Mouse (Mus musculus) stomach, postnatal 0 days (tissue): Measurements from ENCODE around the gene Etfa. TPM values are rescaled to one million over a fixed set of nuclear protein-coding genes. Genes with fewer than 3 reads are reported as not detected.
A peak's percentile ranks its signal among the peaks of the same experiment; 100 is the strongest.

Source experiments
- ATAC-seq: fragments of 200-750 bp; cut with Nextera tagmentation; 2 replicates; pipeline ENCODE4 v1.8.0; 2017; ENCODE audit not compliant: low FRiP score, low TSS enrichment
- DNase-seq: peaks from one replicate; pipeline ENCODE4 v3.0.0-alpha.2; 2016; ENCODE audit warnings: low spot score
- H3K27ac ChIP-seq: fragments of 300-500 bp; sonication (generic); replicated peaks from 2 replicates; pipeline ENCODE4 v1.5.1; 2014; ENCODE audit warnings: mild to moderate bottlenecking, control low read depth
- H3K27me3 ChIP-seq: fragments of 300-500 bp; sonication (generic); 2 replicates; pipeline ENCODE4 v1.6.1; 2014; ENCODE audit warnings: low read length; ENCODE audit not compliant: control insufficient read depth, insufficient read depth
- H3K36me3 ChIP-seq: fragments of 300-500 bp; sonication (generic); 2 replicates; pipeline ENCODE4 v1.6.1; 2014; ENCODE audit warnings: low read length, mixed read lengths; ENCODE audit not compliant: control insufficient read depth, insufficient read depth
- H3K4me1 ChIP-seq: fragments of 300-500 bp; sonication (generic); replicated peaks from 2 replicates; pipeline ENCODE4 v1.6.1; 2014; ENCODE audit warnings: antibody characterized with exemption; ENCODE audit not compliant: control insufficient read depth, insufficient read depth
- H3K4me2 ChIP-seq: fragments of 300-500 bp; sonication (generic); replicated peaks from 2 replicates; pipeline ENCODE4 v1.6.1; 2014; ENCODE audit warnings: low read depth, mild to moderate bottlenecking, control low read depth, moderate library complexity
- H3K4me3 ChIP-seq: fragments of 300-500 bp; sonication (generic); 2 replicates; pipeline ENCODE4 v1.5.1; 2014; ENCODE audit warnings: low read depth, low read length, control low read depth
- H3K9ac ChIP-seq: fragments of 300-500 bp; sonication (generic); 2 replicates; pipeline ENCODE4 v1.6.1; 2014; ENCODE audit warnings: mild to moderate bottlenecking, low read length, control low read depth, mixed read lengths
- H3K9me3 ChIP-seq: fragments of 300-500 bp; sonication (generic); 2 replicates; pipeline ENCODE4 v1.6.1; 2016; ENCODE audit warnings: low read length; ENCODE audit not compliant: control insufficient read depth
- CTCF ChIP-seq: IDR thresholded peaks from 2 replicates; pipeline ENCODE4 v1.5.1; 2016; ENCODE audit warnings: antibody characterized with exemption, low read depth, mild to moderate bottlenecking, moderate library complexity
- EP300 ChIP-seq: optimal IDR thresholded peaks from 2 replicates; pipeline ENCODE3; 2016; ENCODE audit warnings: antibody characterized with exemption
- WGBS: fragments of 180-500 bp; shearing (Covaris S2); extraction: QIAGEN DNeasy Blood & Tissue Kit; methylation state at CpG from one replicate; pipeline ENCODE4 v1.1.7; 2014; 5-methylcytosine and 5-hydroxymethylcytosine counted together
- polyA plus RNA-seq: library from polyadenylated mRNA; unstranded; fragments of >200 nt; fragmentation: Nextera tagmentation; extraction: Ambion mirVana; gene quantifications from 2 replicates; pipeline ENCODE4 v1.2.1, GENCODE M21; 2015

Etfa gene
- polyA plus RNA-seq, 1 experiment from 2014 or later = 337 TPM

- ATAC-seq (no peak), DNase-seq (no peak)
- H3K4me2 ChIP-seq = no peak overlapping the region
- H3K27ac ChIP-seq = no peak overlapping the region
- no peak overlapping the region for H3K4me3 ChIP-seq
- no peak overlapping the region for H3K9ac ChIP-seq
- TF ChIP-seq CTCF (peak; percentile 76), EP300 (no peak)
- H3K36me3 ChIP-seq = peaks cover 5% of the 10 kb centered on the region; the same call in 1 of the 2 replicates
- H3K9me3 ChIP-seq = no peaks in the 10 kb centered on the region
- 32% methylated on average over 1 of the region's 1 CpGs for WGBS
- H3K4me1 ChIP-seq = no peaks in the 10 kb centered on the region
- no peaks in the 10 kb centered on the region for H3K27me3 ChIP-seq
Measured at GRCm38 (mm10) chr9:55468397-55468796, 43.6 kb downstream of the Etfa start.

GRCm38 (mm10) chr9:55453366-55453765, 58.7 kb downstream of the Etfa start:
- Histone ChIP-seq H3K27me3 (no peaks in the 10 kb centered on the region), H3K36me3 (no peaks in the 10 kb centered on the region), H3K27ac (no peak overlapping the region), H3K4me3 (no peak overlapping the region), H3K9me3 (no peaks in the 10 kb centered on the region), H3K4me2 (no peak overlapping the region), H3K4me1 (no peaks in the 10 kb centered on the region), H3K9ac (no peak overlapping the region)
- no peak for ATAC-seq
- WGBS = 89% methylated on average over 5 of the region's 5 CpGs
- no peak for DNase-seq
- no peak for TF ChIP-seq EP300
- TF ChIP-seq CTCF = no peak

GRCm38 (mm10) chr9:55452906-55453305, 59.1 kb downstream of the Etfa start:
- Histone ChIP-seq H3K27ac (no peak overlapping the region), H3K4me3 (no peak overlapping the region), H3K4me2 (no peak overlapping the region), H3K4me1 (no peaks in the 10 kb centered on the region), H3K9me3 (no peaks in the 10 kb centered on the region), H3K27me3 (no peaks in the 10 kb centered on the region), H3K9ac (no peak overlapping the region), H3K36me3 (no peaks in the 10 kb centered on the region)
- WGBS = 97% methylated on average over 1 of the region's 1 CpGs
- DNase-seq = no peak
- TF ChIP-seq CTCF = no peak
- no peak for TF ChIP-seq EP300
- no peak for ATAC-seq

- Histone ChIP-seq H3K27me3 (no peaks in the 10 kb centered on the region), H3K4me3 (no peak overlapping the region), H3K9me3 (no peaks in the 10 kb centered on the region), H3K4me2 (no peak overlapping the region), H3K27ac (no peak overlapping the region), H3K4me1 (no peaks in the 10 kb centered on the region), H3K9ac (no peak overlapping the region), H3K36me3 (no peaks in the 10 kb centered on the region)
- WGBS = 76% methylated on average over 3 of the region's 3 CpGs
- DNase-seq (no peak), ATAC-seq (no peak)
- TF ChIP-seq EP300 (no peak), CTCF (no peak)
Measured at GRCm38 (mm10) chr9:55451426-55451825, 60.6 kb downstream of the Etfa start.

- H3K4me1 ChIP-seq = no peaks in the 10 kb centered on the region
- H3K4me2 ChIP-seq = no peak overlapping the region
- peak; percentile 11 for DNase-seq
- no peak overlapping the region for H3K4me3 ChIP-seq
- no peaks in the 10 kb centered on the region for H3K27me3 ChIP-seq
- H3K9me3 ChIP-seq = no peaks in the 10 kb centered on the region
- no peak overlapping the region for H3K9ac ChIP-seq
- no peak for TF ChIP-seq EP300
- no peak for TF ChIP-seq CTCF
- 77% methylated on average over 6 of the region's 6 CpGs for WGBS
- no peak overlapping the region for H3K27ac ChIP-seq
- ATAC-seq = no peak
- H3K36me3 ChIP-seq = no peaks in the 10 kb centered on the region
Measured at GRCm38 (mm10) chr9:55450035-55450434, 62.0 kb downstream of the Etfa start.

GRCm38 (mm10) chr9:55449108-55449507, 62.9 kb downstream of the Etfa start:
- ATAC-seq (no peak), DNase-seq (no peak)
- no peak for TF ChIP-seq CTCF
- no peak for TF ChIP-seq EP300
- no peaks in the 10 kb centered on the region for H3K9me3 ChIP-seq
- no peaks in the 10 kb centered on the region for H3K4me1 ChIP-seq
- H3K27ac ChIP-seq = no peak overlapping the region
- no peaks in the 10 kb centered on the region for H3K36me3 ChIP-seq
- WGBS = 83% methylated on average over 1 of the region's 1 CpGs
- no peak overlapping the region for H3K4me2 ChIP-seq
- no peaks in the 10 kb centered on the region for H3K27me3 ChIP-seq
- no peak overlapping the region for H3K4me3 ChIP-seq
- no peak overlapping the region for H3K9ac ChIP-seq
